Mouse (Mus musculus): Measurements from ENCODE around the gene Oas1g.
"Not testable (repeated sequence)": the region's sequence is repeated elsewhere in the genome, so short reads cannot be mapped to it uniquely, and the experiment has no call there.

Oas1g gene

GRCm38 (mm10) chr5:120887413-120887812 is at the start of gene Oas1g:
Gene Oas1g (minus strand): TSS chr5:120887613.
- DNase-seq: peak; percentile 32

GRCm38 (mm10) chr5:120933966-120934365 is 46.6 kb upstream of the Oas1g start:
- DNase-seq: no peak

- DNase-seq: no peak
Measured at GRCm38 (mm10) chr5:120927036-120927435, 39.6 kb upstream of the Oas1g start.

- DNase-seq: not testable (repeated sequence)
Measured at GRCm38 (mm10) chr5:120926311-120926710, 38.9 kb upstream of the Oas1g start.

- not testable (repeated sequence) for DNase-seq
Measured at GRCm38 (mm10) chr5:120924520-120924919, 37.1 kb upstream of the Oas1g start.

- no peak for DNase-seq
Measured at GRCm38 (mm10) chr5:120923969-120924368, 36.6 kb upstream of the Oas1g start.

GRCm38 (mm10) chr5:120920296-120920695 is 32.9 kb upstream of the Oas1g start:
- no peak for DNase-seq

GRCm38 (mm10) chr5:120919156-120919935 is 31.9 kb upstream of the Oas1g start:
- DNase-seq: not testable (repeated sequence)

- DNase-seq: not testable (repeated sequence)
Measured at GRCm38 (mm10) chr5:120914204-120914603, 26.8 kb upstream of the Oas1g start, which contains the start of gene Oas1d. Gene Oas1d (plus strand): TSS chr5:120914536.

- no peak for DNase-seq
Measured at GRCm38 (mm10) chr5:120908196-120908920, 20.9 kb upstream of the Oas1g start.

GRCm38 (mm10) chr5:120906791-120907733 is 19.6 kb upstream of the Oas1g start, which contains the start of gene Oas1a:
Gene Oas1a (minus strand): TSS chr5:120907521.
- DNase-seq: peak; percentile 39

- no peak for DNase-seq
Measured at GRCm38 (mm10) chr5:120902056-120902455, 14.6 kb upstream of the Oas1g start.

GRCm38 (mm10) chr5:120900666-120901065 is 13.3 kb upstream of the Oas1g start:
- no peak for DNase-seq

GRCm38 (mm10) chr5:120898726-120899125 is 11.3 kb upstream of the Oas1g start:
- DNase-seq: no peak

GRCm38 (mm10) chr5:120898307-120898706 is 10.9 kb upstream of the Oas1g start:
- DNase-seq: no peak

- no peak for DNase-seq
Measured at GRCm38 (mm10) chr5:120895231-120895900, 8.0 kb upstream of the Oas1g start.

GRCm38 (mm10) chr5:120894692-120895091 is 7.3 kb upstream of the Oas1g start:
- DNase-seq: not testable (repeated sequence)

- not testable (repeated sequence) for DNase-seq
Measured at GRCm38 (mm10) chr5:120893866-120894265, 6.5 kb upstream of the Oas1g start.

- no peak for DNase-seq
Measured at GRCm38 (mm10) chr5:120892243-120892660, 4.8 kb upstream of the Oas1g start.

- not testable (repeated sequence) for DNase-seq
Measured at GRCm38 (mm10) chr5:120891566-120892242, 4.3 kb upstream of the Oas1g start.

- DNase-seq: no peak
Measured at GRCm38 (mm10) chr5:120890991-120891390, 3.6 kb upstream of the Oas1g start.
